Mouse (Mus musculus): ENCODE data around the gene P4htm. TPM values are rescaled to one million over a fixed set of nuclear protein-coding genes. Genes with fewer than 3 reads are reported as not detected.

The P4htm gene
- polyA plus RNA-seq, 1 experiment: 3.4 TPM

DNA sequence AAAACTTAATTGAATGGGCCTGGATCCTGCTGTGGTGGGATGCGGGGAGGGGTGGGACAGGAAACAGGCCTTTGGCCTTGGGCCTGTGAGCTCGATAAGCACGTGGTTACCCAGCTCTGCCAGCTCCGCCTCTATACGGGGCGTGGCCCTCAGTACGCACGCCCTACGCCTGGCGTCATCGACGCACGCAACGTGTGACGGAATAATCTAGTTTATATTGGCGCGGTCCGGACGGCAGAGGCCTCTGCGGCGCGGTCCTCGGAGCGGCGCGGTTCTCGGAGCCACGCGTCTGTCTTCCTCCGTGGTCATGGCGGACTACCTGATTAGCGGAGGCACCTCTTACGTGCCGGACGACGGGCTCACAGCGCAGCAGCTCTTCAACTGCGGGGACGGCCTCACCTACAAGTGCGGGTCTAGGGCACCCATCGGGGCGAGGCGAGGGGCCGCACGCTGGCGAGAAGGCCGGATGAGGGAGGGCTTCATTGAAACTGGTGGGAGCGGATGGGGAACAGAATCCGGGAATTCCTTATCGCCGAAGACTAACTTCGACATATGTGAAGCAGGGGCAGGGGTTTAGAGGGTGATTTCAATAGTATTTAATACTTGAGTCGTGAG, 37.1 kb downstream of the P4htm start, which contains the start of gene Impdh2:
TSS of gene Impdh2 (plus strand) at position 60 of the 615 bp plus-strand sequence.
- Histone ChIP-seq H3K4me1 (ENCODE audit: control insufficient read depth, insufficient read depth, low read length) (0 out of 2 replicates have a peak, but pooled peaks cover 4% of the 10 kb centered on the region), H3K27ac (ENCODE audit: insufficient read depth, low read length) (peak within 1 kb of the TSS; percentile 6; the same call in 1 of the 2 replicates), H3K4me3 (ENCODE audit: insufficient read depth, low read length) (peak within 1 kb of the TSS; percentile 87)
- TF ChIP-seq CTCF (IDR thresholded peaks at IDR 0.05; ENCODE audit: borderline replicate concordance, insufficient read depth, low read length): no peak
- TF ChIP-seq POLR2A (IDR thresholded peaks at IDR 0.05; ENCODE audit: low read depth, low read length): peak; percentile 89

GRCm38 (mm10) chr9:108559169-108559568, 38.3 kb downstream of the P4htm start:
- no peak overlapping the region for H3K27ac ChIP-seq (ENCODE audit: insufficient read depth, low read length)
- H3K4me3 ChIP-seq (ENCODE audit: insufficient read depth, low read length): no peak overlapping the region
- no peak for TF ChIP-seq POLR2A (IDR thresholded peaks at IDR 0.05; ENCODE audit: low read depth, low read length)
- no peak for TF ChIP-seq CTCF (IDR thresholded peaks at IDR 0.05; ENCODE audit: borderline replicate concordance, insufficient read depth, low read length)
- H3K4me1 ChIP-seq (ENCODE audit: control insufficient read depth, insufficient read depth, low read length): 0 out of 2 replicates have a peak, but pooled peaks cover 4% of the 10 kb centered on the region

GRCm38 (mm10) chr9:108546875-108547274, 50.6 kb downstream of the P4htm start:
- H3K27ac ChIP-seq (ENCODE audit: insufficient read depth, low read length): no peak overlapping the region
- no peak overlapping the region for H3K4me3 ChIP-seq (ENCODE audit: insufficient read depth, low read length)
- no peaks in the 10 kb centered on the region for H3K4me1 ChIP-seq (ENCODE audit: control insufficient read depth, insufficient read depth, low read length)
- no peak for TF ChIP-seq CTCF (IDR thresholded peaks at IDR 0.05; ENCODE audit: borderline replicate concordance, insufficient read depth, low read length)
- TF ChIP-seq POLR2A (IDR thresholded peaks at IDR 0.05; ENCODE audit: low read depth, low read length): no peak

- no peaks in the 10 kb centered on the region for H3K4me1 ChIP-seq (ENCODE audit: control insufficient read depth, insufficient read depth, low read length)
- no peak for TF ChIP-seq CTCF (IDR thresholded peaks at IDR 0.05; ENCODE audit: borderline replicate concordance, insufficient read depth, low read length)
- no peak for TF ChIP-seq POLR2A (IDR thresholded peaks at IDR 0.05; ENCODE audit: low read depth, low read length)
- H3K27ac ChIP-seq (ENCODE audit: insufficient read depth, low read length): no peak overlapping the region
- no peak overlapping the region for H3K4me3 ChIP-seq (ENCODE audit: insufficient read depth, low read length)
Observed at GRCm38 (mm10) chr9:108545986-108546385, 51.5 kb downstream of the P4htm start.

DNA sequence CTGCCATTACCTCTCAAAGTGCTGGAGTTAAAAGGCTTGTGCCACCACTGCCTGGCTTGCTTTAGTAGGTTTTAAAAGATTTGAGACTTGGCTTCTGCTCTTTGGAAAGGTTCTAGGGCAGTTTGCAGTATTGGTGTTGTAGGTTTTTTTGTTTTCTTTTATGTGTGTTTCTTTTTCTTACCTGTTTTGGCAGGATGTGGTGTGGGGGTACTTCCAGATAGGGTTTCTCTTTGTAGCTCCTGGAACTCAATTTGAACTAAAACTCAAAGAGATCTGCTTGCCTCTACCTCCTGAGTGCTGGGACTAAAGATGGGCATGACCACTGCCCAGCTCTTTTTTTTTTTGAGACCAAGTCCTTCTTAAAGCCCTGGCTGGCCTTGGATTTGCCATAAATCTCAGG, 56.6 kb downstream of the P4htm start:
- H3K4me3 ChIP-seq (ENCODE audit: insufficient read depth, low read length): no peak overlapping the region
- no peaks in the 10 kb centered on the region for H3K4me1 ChIP-seq (ENCODE audit: control insufficient read depth, insufficient read depth, low read length)
- no peak overlapping the region for H3K27ac ChIP-seq (ENCODE audit: insufficient read depth, low read length)
- no peak for TF ChIP-seq POLR2A (IDR thresholded peaks at IDR 0.05; ENCODE audit: low read depth, low read length)
- TF ChIP-seq CTCF (IDR thresholded peaks at IDR 0.05; ENCODE audit: borderline replicate concordance, insufficient read depth, low read length): no peak

DNA sequence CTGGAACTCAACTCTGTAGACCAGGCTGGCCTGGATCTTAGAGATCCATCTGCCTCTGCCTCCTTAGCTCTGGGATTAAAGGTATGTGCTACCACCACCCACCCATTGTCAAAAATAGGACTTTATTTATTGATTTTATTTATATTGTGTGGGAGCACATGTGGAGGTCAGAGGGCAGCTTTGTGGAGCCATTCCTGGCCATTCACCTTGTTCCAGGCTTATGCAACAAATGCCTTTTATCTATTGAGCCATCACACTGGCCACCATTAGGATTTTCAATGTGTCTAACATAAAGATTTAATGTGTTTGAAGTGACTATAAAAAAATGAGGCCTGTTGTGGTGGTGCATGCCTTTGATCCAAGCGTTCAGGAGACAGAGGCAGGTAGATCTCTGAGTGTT, 66.0 kb downstream of the P4htm start:
- H3K4me1 ChIP-seq (ENCODE audit: control insufficient read depth, insufficient read depth, low read length): no peaks in the 10 kb centered on the region
- H3K27ac ChIP-seq (ENCODE audit: insufficient read depth, low read length): no peak overlapping the region
- TF ChIP-seq POLR2A (IDR thresholded peaks at IDR 0.05; ENCODE audit: low read depth, low read length) (no peak), CTCF (IDR thresholded peaks at IDR 0.05; ENCODE audit: borderline replicate concordance, insufficient read depth, low read length) (no peak)
- H3K4me3 ChIP-seq (ENCODE audit: insufficient read depth, low read length): no peak overlapping the region

DNA sequence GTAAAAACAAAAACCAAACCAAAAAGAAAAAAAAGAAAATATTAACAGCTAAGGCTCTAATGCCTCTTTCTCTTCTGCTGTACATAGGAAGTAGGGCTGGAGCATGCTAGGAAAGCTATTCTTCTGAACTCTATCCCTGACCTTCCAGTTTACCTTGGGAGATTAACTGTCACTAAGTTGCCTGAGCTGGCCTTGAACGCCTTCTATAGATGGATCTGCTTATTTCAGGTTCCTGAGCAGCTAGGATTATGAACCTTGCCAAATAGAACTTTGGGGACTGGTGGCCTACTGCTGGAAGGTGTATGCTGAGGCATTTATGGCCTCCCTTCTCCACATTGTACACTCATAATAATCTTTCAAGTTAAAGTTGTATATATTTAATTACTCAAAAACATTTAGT, 66.5 kb downstream of the P4htm start:
- Histone ChIP-seq H3K27ac (ENCODE audit: insufficient read depth, low read length) (no peak overlapping the region), H3K4me3 (ENCODE audit: insufficient read depth, low read length) (no peak overlapping the region), H3K4me1 (ENCODE audit: control insufficient read depth, insufficient read depth, low read length) (no peaks in the 10 kb centered on the region)
- no peak for TF ChIP-seq POLR2A (IDR thresholded peaks at IDR 0.05; ENCODE audit: low read depth, low read length)
- no peak for TF ChIP-seq CTCF (IDR thresholded peaks at IDR 0.05; ENCODE audit: borderline replicate concordance, insufficient read depth, low read length)

Other genes with a start within 250 kb of the P4htm start
- gene Usp4, start 249.8 kb downstream of the P4htm start, polyA plus RNA-seq (2011; ENCODE audit: insufficient read length, low read depth, missing spikeins): 93.4 and 102 TPM in 2 replicates
- 0.63 TPM in 1 of 2 replicates, not detected in the other for gene 1700102P08Rik, start 204.9 kb downstream of the P4htm start, polyA plus RNA-seq (2011; ENCODE audit: insufficient read length, low read depth, missing spikeins)
- 0.22 TPM in 1 of 2 replicates, not detected in the other for gene Ccdc36, start 169.2 kb downstream of the P4htm start, polyA plus RNA-seq (2011; ENCODE audit: insufficient read length, low read depth, missing spikeins)
- gene BC048562, start 161.2 kb downstream of the P4htm start, polyA plus RNA-seq (2011; ENCODE audit: insufficient read length, low read depth, missing spikeins): not detected in 2 replicates
- 18.3 and 19.8 TPM in 2 replicates for gene Ccdc71, start 137.1 kb downstream of the P4htm start, polyA plus RNA-seq (2011; ENCODE audit: insufficient read length, low read depth, missing spikeins)
- 6.5 and 8.3 TPM in 2 replicates for gene Klhdc8b, start 136.1 kb downstream of the P4htm start, polyA plus RNA-seq (2011; ENCODE audit: insufficient read length, low read depth, missing spikeins)
- 118 and 152 TPM in 2 replicates for gene Lamb2, start 117.9 kb downstream of the P4htm start, polyA plus RNA-seq (2011; ENCODE audit: insufficient read length, low read depth, missing spikeins)
- 77.0 and 80.7 TPM in 2 replicates for gene Usp19, start 107.1 kb downstream of the P4htm start, polyA plus RNA-seq (2011; ENCODE audit: insufficient read length, low read depth, missing spikeins)
- gene Qars, start 90.0 kb downstream of the P4htm start, polyA plus RNA-seq (2011; ENCODE audit: insufficient read length, low read depth, missing spikeins): 261 and 263 TPM in 2 replicates
- 113 and 133 TPM in 2 replicates for gene Qrich1, start 80.9 kb downstream of the P4htm start, polyA plus RNA-seq (2011; ENCODE audit: insufficient read length, low read depth, missing spikeins)
- 176 and 180 TPM in 2 replicates for gene Impdh2, start 37.4 kb downstream of the P4htm start, polyA plus RNA-seq (2011; ENCODE audit: insufficient read length, low read depth, missing spikeins)
- gene Ndufaf3, start 30.2 kb downstream of the P4htm start, polyA plus RNA-seq (2011; ENCODE audit: insufficient read length, low read depth, missing spikeins): 19.5 and 25.5 TPM in 2 replicates
- gene Dalrd3, start 27.8 kb downstream of the P4htm start, polyA plus RNA-seq (2011; ENCODE audit: insufficient read length, low read depth, missing spikeins): 29.2 and 38.2 TPM in 2 replicates
- gene Wdr6, start 18.9 kb downstream of the P4htm start, polyA plus RNA-seq (2011; ENCODE audit: insufficient read length, low read depth, missing spikeins): 40.4 and 42.8 TPM in 2 replicates
- 65.9 and 73.9 TPM in 2 replicates for gene Arih2, start 51.7 kb upstream of the P4htm start, polyA plus RNA-seq (2011; ENCODE audit: insufficient read length, low read depth, missing spikeins)
- 35.0 and 36.6 TPM in 2 replicates for gene Slc25a20, start 64.4 kb upstream of the P4htm start, polyA plus RNA-seq (2011; ENCODE audit: insufficient read length, low read depth, missing spikeins)
- gene Prkar2a, start 91.6 kb upstream of the P4htm start, polyA plus RNA-seq (2011; ENCODE audit: insufficient read length, low read depth, missing spikeins): 61.9 and 78.8 TPM in 2 replicates
- 83.0 and 93.8 TPM in 2 replicates for gene Ip6k2, start 186.1 kb upstream of the P4htm start, polyA plus RNA-seq (2011; ENCODE audit: insufficient read length, low read depth, missing spikeins)
- gene Nckipsd, start 210.7 kb upstream of the P4htm start, polyA plus RNA-seq (2011; ENCODE audit: insufficient read length, low read depth, missing spikeins): 7.6 and 8.7 TPM in 2 replicates
- gene Celsr3, start 228.7 kb upstream of the P4htm start, polyA plus RNA-seq (2011; ENCODE audit: insufficient read length, low read depth, missing spikeins): 0.23 and 0.42 TPM in 2 replicates